Mouse (Mus musculus) kidney, postnatal 0 days (tissue): ENCODE results near the gene Cox4i2. TPM values are rescaled to one million over a fixed set of nuclear protein-coding genes. Genes with fewer than 3 reads are reported as not detected.
A peak's percentile ranks its signal among the peaks of the same experiment; 100 is the strongest.

Source experiments
- ATAC-seq: fragments of 200-750 bp; cut with Nextera tagmentation; replicated peaks from 2 replicates; pipeline ENCODE4 v1.8.0; 2017; ENCODE audit warnings: low read depth, moderate number of reproducible peaks, moderate TSS enrichment, moderate library complexity; ENCODE audit not compliant: low FRiP score
- DNase-seq: peaks from one replicate; pipeline ENCODE4 v3.0.0-alpha.2; 2016; ENCODE audit warnings: low spot score
- H3K27ac ChIP-seq: fragments of 300-500 bp; sonication (generic); 2 replicates; pipeline ENCODE4 v1.5.1; 2014; ENCODE audit warnings: mild to moderate bottlenecking
- H3K27me3 ChIP-seq: fragments of 300-500 bp; sonication (generic); 2 replicates; pipeline ENCODE4 v1.6.1; 2014; ENCODE audit warnings: low read length, mixed read lengths; ENCODE audit not compliant: insufficient read depth
- H3K36me3 ChIP-seq: fragments of 300-500 bp; sonication (generic); 2 replicates; pipeline ENCODE4 v1.6.1; 2014; ENCODE audit warnings: low read length, mixed read lengths; ENCODE audit not compliant: insufficient read depth
- H3K4me1 ChIP-seq: fragments of 300-500 bp; sonication (generic); replicated peaks from 2 replicates; pipeline ENCODE4 v1.6.1; 2014; ENCODE audit warnings: antibody characterized with exemption, low read length, mixed read lengths; ENCODE audit not compliant: insufficient read depth
- H3K4me2 ChIP-seq: fragments of 300-500 bp; sonication (generic); 2 replicates; pipeline ENCODE4 v1.6.1; 2014; ENCODE audit warnings: mild to moderate bottlenecking, low read length, moderate library complexity, mixed read lengths
- H3K4me3 ChIP-seq: fragments of 300-500 bp; sonication (generic); replicated peaks from 2 replicates; pipeline ENCODE4 v1.5.1; 2014; ENCODE audit warnings: low read depth, low read length
- H3K9ac ChIP-seq: fragments of 300-500 bp; sonication (generic); 2 replicates; pipeline ENCODE4 v1.6.1; 2014; ENCODE audit warnings: low read depth, low read length
- H3K9me3 ChIP-seq: fragments of 300-500 bp; sonication (generic); replicated peaks from 2 replicates; pipeline ENCODE4 v1.6.1; 2016; ENCODE audit warnings: low read length, inconsistent platforms, mixed read lengths
- CTCF ChIP-seq: IDR thresholded peaks from 2 replicates; pipeline ENCODE4 v1.5.1; 2016; ENCODE audit warnings: antibody characterized with exemption, low read depth, mild to moderate bottlenecking, moderate library complexity
- WGBS: fragments of 180-500 bp; shearing (Covaris S2); extraction: QIAGEN DNeasy Blood & Tissue Kit; methylation state at CpG from one replicate; pipeline ENCODE4 v1.1.7; 2014; 5-methylcytosine and 5-hydroxymethylcytosine counted together
- polyA plus RNA-seq: library from polyadenylated mRNA; unstranded; fragments of >200 nt; fragmentation: Nextera tagmentation; extraction: Ambion mirVana; gene quantifications from 2 replicates; pipeline ENCODE4 v1.2.1, GENCODE M21; 2015

The Cox4i2 gene
- polyA plus RNA-seq, 1 experiment from 2014 or later = 15.8 TPM

DNA sequence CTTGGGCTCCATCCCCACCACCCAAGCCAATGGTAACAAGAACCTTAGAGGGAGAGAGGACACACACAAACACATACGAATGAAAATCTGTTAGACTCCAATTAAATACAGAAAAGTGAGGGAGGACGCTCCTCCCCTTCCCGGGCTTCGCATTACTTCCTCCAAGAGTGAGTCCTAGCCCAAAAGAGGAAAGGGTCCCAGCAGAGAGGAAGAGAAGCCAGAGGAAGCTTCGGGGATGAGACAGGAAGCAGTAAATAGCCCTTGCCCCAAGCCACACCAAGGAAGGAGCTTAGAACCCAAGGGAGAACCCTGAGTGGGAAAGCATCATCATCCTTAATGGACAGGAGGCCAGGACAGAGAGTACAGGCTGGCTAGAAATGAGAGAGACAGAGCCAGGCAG, 44.9 kb upstream of the Cox4i2 start:
- H3K27me3 ChIP-seq = no peaks in the 10 kb centered on the region
- no peak overlapping the region for H3K27ac ChIP-seq
- WGBS = 79% methylated on average over 5 of the region's 5 CpGs
- H3K4me3 ChIP-seq = no peak overlapping the region
- no peak for TF ChIP-seq CTCF
- H3K9ac ChIP-seq = no peak overlapping the region
- no peak overlapping the region for H3K4me2 ChIP-seq
- no peak for ATAC-seq
- DNase-seq = no peak
- H3K36me3 ChIP-seq = peaks cover 19% of the 10 kb centered on the region
- peaks cover 23% of the 10 kb centered on the region for H3K4me1 ChIP-seq
- H3K9me3 ChIP-seq = no peaks in the 10 kb centered on the region

DNA sequence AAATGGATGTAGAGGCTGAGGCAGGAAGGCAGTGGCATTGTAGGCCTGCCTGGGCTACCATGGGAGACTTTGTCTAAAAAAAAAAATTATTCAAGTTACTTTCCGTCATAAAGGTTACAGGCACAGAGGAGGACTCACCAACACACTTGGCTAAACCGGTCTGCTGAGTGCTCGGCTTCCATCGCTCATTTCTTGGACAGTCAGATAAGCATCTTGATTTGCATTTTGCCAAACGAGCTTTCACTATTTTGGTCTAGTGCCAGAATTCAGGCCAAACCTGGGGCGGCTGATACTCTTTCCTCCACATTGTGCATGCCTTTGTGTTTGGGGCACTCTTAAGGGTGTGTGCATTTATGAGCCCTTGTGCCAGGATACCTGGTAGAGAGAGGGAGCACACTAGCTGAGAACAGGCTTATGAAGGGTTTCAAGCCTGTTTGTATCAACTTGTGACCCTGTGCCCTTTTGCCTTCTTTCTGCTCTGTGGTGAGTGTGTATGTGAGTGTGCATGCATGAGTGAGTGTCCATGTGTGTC, 37.7 kb upstream of the Cox4i2 start:
- Histone ChIP-seq H3K9ac (no peak overlapping the region), H3K4me1 (peaks cover 6% of the 10 kb centered on the region; the same call in 1 of the 2 replicates), H3K27ac (peak overlapping the region; percentile 19; the same call in 1 of the 2 replicates), H3K4me2 (no peak overlapping the region), H3K36me3 (no peaks in the 10 kb centered on the region), H3K4me3 (no peak overlapping the region), H3K27me3 (no peaks in the 10 kb centered on the region), H3K9me3 (no peaks in the 10 kb centered on the region)
- ATAC-seq (no peak; the same call in 1 of the 2 replicates), DNase-seq (no peak)
- WGBS = 43% methylated on average over 6 of the region's 6 CpGs
- no peak for TF ChIP-seq CTCF

DNA sequence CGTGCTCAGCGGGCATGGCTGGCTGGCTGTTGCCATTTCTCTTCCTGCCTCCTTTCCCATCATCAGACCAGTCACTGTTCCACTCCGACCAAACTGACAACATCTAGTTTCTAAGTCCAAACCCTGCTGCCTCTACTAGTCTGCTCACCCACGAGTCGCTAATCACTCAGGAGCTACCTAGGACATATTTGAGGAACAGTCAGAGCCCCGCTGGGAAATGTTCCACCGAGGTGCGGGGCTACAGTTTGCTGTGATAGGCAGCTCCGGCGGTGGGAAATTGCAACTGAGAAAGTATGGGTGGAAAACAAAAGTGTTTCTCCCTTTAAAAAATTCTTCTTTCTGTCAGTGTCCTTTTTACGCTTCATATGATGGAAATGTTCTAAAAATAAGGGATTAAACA, 36.3 kb upstream of the Cox4i2 start:
- Histone ChIP-seq H3K4me1 (peaks cover 6% of the 10 kb centered on the region; the same call in 1 of the 2 replicates), H3K9ac (no peak overlapping the region), H3K27me3 (no peaks in the 10 kb centered on the region), H3K4me2 (no peak overlapping the region), H3K36me3 (no peaks in the 10 kb centered on the region), H3K9me3 (no peaks in the 10 kb centered on the region), H3K27ac (no peak overlapping the region), H3K4me3 (no peak overlapping the region)
- no peak for TF ChIP-seq CTCF
- 50% methylated on average over 11 of the region's 11 CpGs for WGBS
- ATAC-seq (no peak), DNase-seq (no peak)

DNA sequence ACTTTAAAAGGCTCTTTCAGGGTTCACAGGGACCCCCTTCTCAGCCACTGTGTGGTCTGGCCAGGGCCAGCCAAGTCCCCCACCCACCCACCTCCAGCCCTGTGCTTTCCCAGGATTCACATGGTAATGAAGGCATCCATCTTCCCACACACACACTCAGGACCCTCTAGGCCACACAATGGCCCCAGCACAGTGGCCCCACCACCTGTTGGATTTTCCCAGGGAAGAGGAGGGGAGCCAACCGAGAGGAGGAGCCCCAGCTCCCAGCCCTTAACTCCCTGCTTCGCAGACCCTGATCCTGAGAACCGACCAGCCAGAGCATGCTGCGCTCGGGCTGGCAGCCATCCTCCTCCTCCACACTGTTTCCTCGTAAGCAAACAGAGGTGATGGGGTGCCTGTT, 35.9 kb upstream of the Cox4i2 start:
- WGBS = 18% methylated on average over 6 of the region's 6 CpGs
- Histone ChIP-seq H3K4me1 (peaks cover 6% of the 10 kb centered on the region; the same call in 1 of the 2 replicates), H3K4me3 (no peak overlapping the region), H3K36me3 (no peaks in the 10 kb centered on the region), H3K4me2 (no peak overlapping the region), H3K27ac (0 out of 2 replicates have a peak overlapping the region, but pooled peaks have one; percentile 31), H3K27me3 (no peaks in the 10 kb centered on the region), H3K9ac (no peak overlapping the region), H3K9me3 (no peaks in the 10 kb centered on the region)
- TF ChIP-seq CTCF = no peak
- ATAC-seq (0 out of 2 replicates have a peak, but pooled peaks have one; percentile 33), DNase-seq (no peak)

DNA sequence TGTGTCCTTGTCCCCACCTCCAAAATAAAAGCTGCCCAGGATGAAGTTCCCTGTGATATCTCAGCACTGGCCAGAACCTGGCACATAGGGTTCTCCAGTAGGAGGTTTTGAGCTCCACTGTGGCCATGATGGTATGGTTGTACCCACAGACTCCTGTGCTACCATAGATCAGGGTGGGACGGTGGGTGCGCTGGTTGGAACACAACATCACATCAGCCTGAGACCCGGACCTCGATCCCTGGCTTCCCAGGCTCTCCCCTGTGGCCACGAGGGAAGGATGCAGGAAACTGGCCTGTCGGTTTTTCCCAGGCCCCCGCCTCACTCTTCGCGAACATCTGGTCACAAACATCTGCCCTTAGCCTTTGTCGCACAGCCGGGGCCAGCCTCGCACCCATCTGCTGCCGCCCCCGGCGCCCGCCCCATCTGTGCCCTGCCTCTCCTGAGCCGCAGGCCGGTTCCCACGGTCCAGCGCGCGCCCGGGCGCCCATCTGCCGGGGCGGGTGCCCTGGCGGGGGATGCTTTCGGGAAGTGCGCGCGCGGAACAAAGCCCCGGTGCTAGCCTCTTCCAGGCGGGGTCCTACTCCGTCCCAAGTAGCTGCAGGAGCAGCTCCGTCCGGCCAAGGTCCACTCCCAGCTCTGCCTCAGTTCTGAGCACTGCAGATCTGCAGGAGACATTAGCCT, 30.2 kb upstream of the Cox4i2 start:
- H3K9me3 ChIP-seq = no peaks in the 10 kb centered on the region
- H3K27ac ChIP-seq = peak overlapping the region; percentile 27; the same call in 1 of the 2 replicates
- WGBS = 4% methylated on average over 37 of the region's 37 CpGs
- peak overlapping the region; percentile 29 for H3K4me3 ChIP-seq
- DNase-seq = peak; percentile 54
- peaks cover 25% of the 10 kb centered on the region for H3K4me1 ChIP-seq
- peak; percentile 44; the same call in 1 of the 2 replicates for ATAC-seq
- H3K36me3 ChIP-seq = no peaks in the 10 kb centered on the region
- TF ChIP-seq CTCF = peak; percentile 2; the same call in 1 of the 2 replicates
- peak overlapping the region; percentile 56 for H3K9ac ChIP-seq
- peak overlapping the region; percentile 64 for H3K4me2 ChIP-seq
- no peaks in the 10 kb centered on the region for H3K27me3 ChIP-seq

DNA sequence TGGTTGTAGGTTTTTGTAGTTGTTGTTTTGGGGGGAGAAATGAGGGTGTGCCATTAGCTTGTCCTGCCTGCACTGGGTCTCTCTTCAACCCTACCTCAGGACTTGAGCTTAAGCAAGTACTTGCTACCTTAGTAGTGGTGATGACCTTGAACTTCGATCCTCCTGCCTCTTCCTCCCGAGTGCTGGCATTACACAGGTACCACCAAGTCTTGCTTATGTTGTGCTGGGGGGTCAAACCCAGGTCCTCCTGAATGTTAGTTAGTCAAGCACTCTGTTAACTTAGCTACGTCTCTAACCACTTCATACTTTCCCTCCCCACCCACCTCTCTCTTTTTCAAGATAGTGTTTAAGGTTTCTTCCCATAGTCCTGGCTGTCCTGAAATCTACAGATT, 29.6 kb upstream of the Cox4i2 start:
- Histone ChIP-seq H3K4me1 (peaks cover 31% of the 10 kb centered on the region), H3K27ac (peak overlapping the region; percentile 27; the same call in 1 of the 2 replicates), H3K4me2 (peak overlapping the region; percentile 64), H3K9me3 (no peaks in the 10 kb centered on the region), H3K27me3 (no peaks in the 10 kb centered on the region), H3K9ac (peak overlapping the region; percentile 56), H3K4me3 (peak overlapping the region; percentile 29), H3K36me3 (no peaks in the 10 kb centered on the region)
- 68% methylated on average over 3 of the region's 3 CpGs for WGBS
- DNase-seq (no peak), ATAC-seq (no peak)
- no peak for TF ChIP-seq CTCF
